Mouse (Mus musculus): Measurements from ENCODE around the gene Ift74. TPM values are rescaled to one million over a fixed set of nuclear protein-coding genes. Genes with fewer than 3 reads are reported as not detected.
A peak's percentile ranks its signal among the peaks of the same experiment; 100 is the strongest.
"Not testable (repeated sequence)": the region's sequence is repeated elsewhere in the genome, so short reads cannot be mapped to it uniquely, and the experiment has no call there.

The Ift74 gene
- total RNA-seq, 2 experiments from 2014 or later = 28.2 to 29.4 TPM

DNA sequence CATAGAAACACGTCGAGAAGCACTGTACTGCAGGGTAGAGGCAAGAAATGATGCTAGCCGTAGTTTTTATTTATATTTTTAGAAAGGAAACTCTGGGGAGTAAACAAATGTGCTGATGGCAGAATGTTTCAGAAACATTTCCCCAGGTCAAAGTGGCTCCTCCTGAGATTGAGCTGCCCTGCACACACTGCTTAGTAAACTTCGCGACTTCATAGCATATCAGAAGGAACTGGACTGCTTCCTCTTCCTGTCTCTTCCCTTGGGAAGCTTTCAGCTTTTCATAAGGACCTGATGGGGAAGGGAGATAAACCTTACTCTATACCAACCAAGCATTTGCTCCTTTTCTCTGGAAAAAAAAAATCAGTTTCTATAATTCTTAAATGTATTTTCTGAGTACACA, 69.0 kb downstream of the Ift74 start:
- intact Hi-C loops (cut with DNase I) = no loop called here
- no peak for DNase-seq (ENCODE audit: extremely low spot score in 1 of 2, low spot score in 2 of 2)

- intact Hi-C loops (cut with DNase I); DNase-seq (ENCODE audit: extremely low spot score in 1 of 2, low spot score in 2 of 2): not testable (repeated sequence)
Measured at GRCm38 (mm10) chr4:94689804-94690203, 75.5 kb downstream of the Ift74 start.

GRCm38 (mm10) chr4:94691078-94691477, 76.8 kb downstream of the Ift74 start:
- no peak for DNase-seq (ENCODE audit: extremely low spot score in 1 of 2, low spot score in 2 of 2)
- intact Hi-C loops (cut with DNase I) = no loop called here

GRCm38 (mm10) chr4:94692175-94692574, 77.9 kb downstream of the Ift74 start:
- intact Hi-C loops (cut with DNase I) = no loop called here
- no peak for DNase-seq (ENCODE audit: extremely low spot score in 1 of 2, low spot score in 2 of 2)

DNA sequence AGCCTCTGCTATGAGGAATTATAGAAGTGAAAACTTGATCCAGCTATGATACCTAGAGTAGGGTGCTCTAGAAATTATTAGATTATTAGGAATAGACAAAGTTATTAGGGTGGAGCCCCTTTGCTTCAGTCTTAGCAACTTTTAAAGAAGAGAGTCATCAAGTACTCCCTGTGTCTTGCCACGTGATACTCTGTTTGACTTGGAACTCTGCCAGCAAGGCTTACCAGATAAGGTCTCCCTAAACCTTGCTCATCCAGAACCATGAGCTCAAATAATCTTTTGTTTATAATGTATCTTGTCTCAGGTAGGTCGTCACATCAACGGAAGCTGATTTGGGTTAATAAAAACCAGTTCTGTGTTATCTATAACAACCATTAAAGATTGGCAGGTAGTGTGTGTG, 82.1 kb downstream of the Ift74 start:
- DNase-seq (ENCODE audit: extremely low spot score in 1 of 2, low spot score in 2 of 2) = no peak
- intact Hi-C loops (cut with DNase I) = no loop called here

GRCm38 (mm10) chr4:94711002-94711401, 96.7 kb downstream of the Ift74 start:
- intact Hi-C loops (cut with DNase I) = no loop called here
- no peak for DNase-seq (ENCODE audit: extremely low spot score in 1 of 2, low spot score in 2 of 2)

- intact Hi-C loops (cut with DNase I) = no loop called here
- no peak for DNase-seq (ENCODE audit: extremely low spot score in 1 of 2, low spot score in 2 of 2)
Measured at GRCm38 (mm10) chr4:94711426-94711825, 97.1 kb downstream of the Ift74 start.

DNA sequence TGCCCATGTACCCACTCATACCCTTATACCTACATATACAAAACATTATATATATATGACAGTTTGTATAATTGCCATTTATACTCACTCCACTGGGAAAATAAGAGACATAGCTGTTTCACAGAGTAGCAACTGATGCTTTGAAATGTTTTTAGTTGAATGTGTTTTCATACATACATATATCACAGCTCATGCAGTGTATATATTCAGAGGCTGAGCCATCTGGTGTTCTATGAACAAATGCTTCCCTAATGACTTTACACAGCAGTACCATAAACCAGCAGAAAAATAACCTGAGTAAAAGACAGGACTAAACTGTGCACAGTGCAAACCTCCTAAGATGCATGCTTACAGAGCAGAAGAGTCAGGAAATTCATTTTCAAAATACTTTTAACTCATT, 99.5 kb downstream of the Ift74 start:
- intact Hi-C loops (cut with DNase I) = no loop called here
- no peak for DNase-seq (ENCODE audit: extremely low spot score in 1 of 2, low spot score in 2 of 2)

DNA sequence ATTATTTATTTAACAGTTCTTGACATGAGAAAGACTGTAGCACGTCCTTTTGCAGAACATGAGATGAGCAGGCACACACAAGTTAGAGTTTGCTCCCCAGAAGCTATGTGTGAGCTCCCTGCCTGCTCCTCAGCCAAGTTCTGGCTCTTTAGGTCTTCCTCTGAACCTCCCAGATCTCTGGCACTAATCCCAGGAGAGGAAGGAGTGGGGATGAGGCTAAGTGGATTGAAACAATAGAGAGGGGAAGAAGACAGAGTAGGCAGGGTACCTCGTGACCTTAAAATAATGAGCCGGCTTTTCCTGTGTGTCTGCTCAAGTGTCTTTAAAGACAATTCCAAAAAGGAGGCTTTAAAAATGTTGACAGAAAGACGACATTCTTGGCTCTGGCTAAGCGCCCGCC, 100.9 kb downstream of the Ift74 start:
- peak in 1 of 2 experiments; percentile 15 for DNase-seq (ENCODE audit: extremely low spot score in 1 of 2, low spot score in 2 of 2)
- intact Hi-C loops (cut with DNase I) = no loop called here

- no peak for DNase-seq (ENCODE audit: extremely low spot score in 1 of 2, low spot score in 2 of 2)
- intact Hi-C loops (cut with DNase I) = no loop called here
Measured at GRCm38 (mm10) chr4:94725799-94726198, 111.5 kb downstream of the Ift74 start.

GRCm38 (mm10) chr4:94732721-94733120, 118.4 kb downstream of the Ift74 start:
- no peak for DNase-seq (ENCODE audit: extremely low spot score in 1 of 2, low spot score in 2 of 2)
- intact Hi-C loops (cut with DNase I) = no loop called here

- intact Hi-C loops (cut with DNase I) = no loop called here
- no peak for DNase-seq (ENCODE audit: extremely low spot score in 1 of 2, low spot score in 2 of 2)
Measured at GRCm38 (mm10) chr4:94737326-94738295, 123.3 kb downstream of the Ift74 start.

DNA sequence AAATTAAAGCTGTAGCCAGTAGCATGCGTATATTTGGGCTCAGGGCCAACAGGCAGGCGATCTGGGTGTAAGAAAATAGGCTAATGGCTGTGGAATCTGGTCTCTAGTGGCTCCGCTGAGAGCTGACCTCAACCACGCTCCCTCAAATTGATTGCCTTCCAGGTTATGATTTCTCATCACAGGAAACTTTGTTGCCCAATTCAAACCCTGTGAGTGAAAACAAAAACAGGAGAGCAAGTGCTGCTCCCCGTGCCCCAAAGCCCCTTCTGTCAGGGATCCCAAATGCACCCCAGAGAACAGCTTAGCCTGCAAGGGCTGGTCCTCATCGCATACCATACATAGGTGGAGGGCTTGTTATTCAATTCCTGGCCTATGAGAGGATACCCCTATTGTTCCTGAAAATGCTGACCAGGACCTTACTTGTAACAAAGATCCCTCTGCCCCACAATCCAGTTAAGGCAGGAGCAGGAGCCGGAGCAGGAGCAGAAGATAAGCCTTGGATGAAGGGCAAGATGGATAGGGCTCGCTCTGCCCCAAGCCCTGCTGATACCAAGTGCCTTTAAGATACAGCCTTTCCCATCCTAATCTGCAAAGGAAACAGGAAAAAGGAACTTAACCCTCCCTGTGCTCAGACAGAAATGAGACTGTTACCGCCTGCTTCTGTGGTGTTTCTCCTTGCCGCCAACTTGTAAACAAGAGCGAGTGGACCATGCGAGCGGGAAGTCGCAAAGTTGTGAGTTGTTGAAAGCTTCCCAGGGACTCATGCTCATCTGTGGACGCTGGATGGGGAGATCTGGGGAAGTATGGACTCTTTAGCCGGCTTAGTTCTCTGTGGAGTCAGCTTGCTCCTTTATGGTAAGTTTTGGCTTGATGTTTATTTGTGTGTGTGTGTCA, 124.8 kb downstream of the Ift74 start, which contains the start of gene Tek:
Gene Tek (plus strand): TSS at position 452 of the 894 bp plus-strand sequence.
- intact Hi-C loops (cut with DNase I) = no loop called here
- no peak for DNase-seq (ENCODE audit: extremely low spot score in 1 of 2, low spot score in 2 of 2)

- no peak for DNase-seq (ENCODE audit: extremely low spot score in 1 of 2, low spot score in 2 of 2)
- intact Hi-C loops (cut with DNase I) = no loop called here
Measured at GRCm38 (mm10) chr4:94741824-94742223, 127.5 kb downstream of the Ift74 start.

Small RNAs within 50 kb of the gene (microRNA-seq; reads per million reads assigned to microRNA genes)
- 1,080 reads per million, percentile 78 among the genes with 10 or more reads in this experiment for gene Mir872

Other genes starting within 250 kb of the Ift74 start
- gene Gm10306, start 57.9 kb upstream of the Ift74 start, total RNA-seq (2021) = not detected
- gene Caap1, start 57.7 kb upstream of the Ift74 start, total RNA-seq (2021) = 10 to 100 TPM in 1 of 2 experiments, 1 to 10 TPM in 1; 9.3 to 10.4 TPM
- 10 to 100 TPM; 67.6 to 69.7 TPM for gene Plaa, start 11.2 kb upstream of the Ift74 start, total RNA-seq (2021)
- not detected for gene Lrrc19, start 35.7 kb downstream of the Ift74 start, total RNA-seq (2021)
- gene Tek, start 124.8 kb downstream of the Ift74 start, total RNA-seq (2021) = 10 to 100 TPM; 10.7 to 12.1 TPM